Mouse (Mus musculus) thymus, postnatal 14 days (tissue): ENCODE data around the gene Nyap2.

ENCODE experiments used
- DNase-seq: peaks from one replicate; pipeline ENCODE4 v3.0.0; 2021

The Nyap2 gene

GRCm38 (mm10) chr1:81076831-81077664 lies at the start of gene Nyap2:
Nyap2 (plus strand) TSS chr1:81076950.
- DNase-seq: no peak

- DNase-seq: no peak
Observed at GRCm38 (mm10) chr1:81042907-81043868, 33.6 kb upstream of the Nyap2 start.

GRCm38 (mm10) chr1:81058340-81058739 lies 18.4 kb upstream of the Nyap2 start:
- no peak for DNase-seq

GRCm38 (mm10) chr1:81058835-81059234 lies 17.9 kb upstream of the Nyap2 start:
- no peak for DNase-seq

- no peak for DNase-seq
Observed at GRCm38 (mm10) chr1:81062811-81063210, 13.9 kb upstream of the Nyap2 start.

- DNase-seq: no peak
Observed at GRCm38 (mm10) chr1:81076259-81076658, 491 bp upstream of the Nyap2 start.

GRCm38 (mm10) chr1:81077665-81078314 lies 1.0 kb downstream of the Nyap2 start:
- no peak for DNase-seq

GRCm38 (mm10) chr1:81087485-81087884 lies 10.7 kb downstream of the Nyap2 start:
- DNase-seq: no peak

- DNase-seq: no peak
Observed at GRCm38 (mm10) chr1:81090400-81090799, 13.7 kb downstream of the Nyap2 start.

- no peak for DNase-seq
Observed at GRCm38 (mm10) chr1:81090979-81091378, 14.2 kb downstream of the Nyap2 start.

- DNase-seq: no peak
Observed at GRCm38 (mm10) chr1:81092056-81092455, 15.3 kb downstream of the Nyap2 start.

GRCm38 (mm10) chr1:81092886-81093285 lies 16.1 kb downstream of the Nyap2 start:
- no peak for DNase-seq

- no peak for DNase-seq
Observed at GRCm38 (mm10) chr1:81098950-81099349, 22.2 kb downstream of the Nyap2 start.

- no peak for DNase-seq
Observed at GRCm38 (mm10) chr1:81101749-81102148, 25.0 kb downstream of the Nyap2 start.

- DNase-seq: no peak
Observed at GRCm38 (mm10) chr1:81119732-81120131, 43.0 kb downstream of the Nyap2 start.

GRCm38 (mm10) chr1:81132007-81132712 lies 55.4 kb downstream of the Nyap2 start:
- no peak for DNase-seq

GRCm38 (mm10) chr1:81143855-81144254 lies 67.1 kb downstream of the Nyap2 start:
- no peak for DNase-seq

GRCm38 (mm10) chr1:81145576-81145975 lies 68.8 kb downstream of the Nyap2 start:
- no peak for DNase-seq

GRCm38 (mm10) chr1:81169245-81169644 lies 92.5 kb downstream of the Nyap2 start:
- DNase-seq: no peak

GRCm38 (mm10) chr1:81172703-81173102 lies 96.0 kb downstream of the Nyap2 start:
- no peak for DNase-seq

GRCm38 (mm10) chr1:81173303-81173702 lies 96.6 kb downstream of the Nyap2 start:
- no peak for DNase-seq

GRCm38 (mm10) chr1:81179725-81180124 lies 103.0 kb downstream of the Nyap2 start:
- DNase-seq: no peak
